Mouse (Mus musculus) adrenal gland, postnatal 25 days (tissue): ENCODE results near the gene Prkg1. TPM values are rescaled to one million over a fixed set of nuclear protein-coding genes. Genes with fewer than 3 reads are reported as not detected.
"Not testable (repeated sequence)": the region's sequence is repeated elsewhere in the genome, so short reads cannot be mapped to it uniquely, and the experiment has no call there.

Experiments
- DNase-seq: peaks from one replicate; pipeline ENCODE4 v3.0.0; 2021; ENCODE audit warnings: mixed read lengths
- total RNA-seq: library from RNA; stranded (reverse); gene quantifications from 2 replicates; pipeline ENCODE4 v1.2.3, GENCODE M21; 2021

Prkg1 gene
- total RNA-seq, 1 experiment from 2014 or later, result 7.7 TPM

DNA sequence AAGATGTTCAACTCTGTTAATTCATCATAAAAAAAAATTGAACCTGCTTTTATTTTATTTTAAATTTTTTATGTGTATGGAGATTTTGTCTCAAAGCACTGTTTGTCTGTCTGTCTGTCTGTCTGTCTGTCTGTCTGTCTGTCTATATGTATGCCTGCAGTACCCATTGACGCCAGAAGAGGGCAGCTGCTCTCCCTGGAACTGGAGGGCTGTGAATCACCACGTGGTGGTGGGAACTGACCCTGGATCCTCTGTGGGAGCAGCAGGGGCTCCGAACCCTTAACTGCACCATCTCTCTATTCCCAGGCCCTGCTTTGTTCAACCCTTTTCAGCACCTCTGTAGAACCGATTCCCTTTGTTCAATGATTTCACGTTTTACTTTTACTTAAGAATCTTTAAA, 338.7 kb downstream of the Prkg1 start:
- no peak for DNase-seq

DNA sequence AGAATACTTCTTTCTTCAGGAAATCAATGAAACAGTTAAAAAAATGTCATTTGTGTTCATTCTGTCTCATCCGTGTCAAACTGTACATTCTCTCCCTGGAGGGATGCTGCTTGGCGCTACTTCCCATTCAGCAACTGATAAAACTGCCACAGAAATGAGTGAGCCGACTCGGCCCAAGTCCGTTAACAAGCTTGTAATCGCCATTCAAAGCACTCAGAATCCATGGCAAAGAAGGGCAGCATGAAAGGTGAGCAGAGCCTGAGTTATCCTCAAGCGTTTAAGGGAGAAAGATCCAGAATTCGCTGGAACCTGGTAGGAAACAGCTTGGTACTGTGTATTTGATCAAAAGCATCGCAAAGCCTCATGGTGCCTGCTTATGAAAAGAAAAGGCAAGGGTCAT, 339.6 kb downstream of the Prkg1 start:
- DNase-seq, result no peak

DNA sequence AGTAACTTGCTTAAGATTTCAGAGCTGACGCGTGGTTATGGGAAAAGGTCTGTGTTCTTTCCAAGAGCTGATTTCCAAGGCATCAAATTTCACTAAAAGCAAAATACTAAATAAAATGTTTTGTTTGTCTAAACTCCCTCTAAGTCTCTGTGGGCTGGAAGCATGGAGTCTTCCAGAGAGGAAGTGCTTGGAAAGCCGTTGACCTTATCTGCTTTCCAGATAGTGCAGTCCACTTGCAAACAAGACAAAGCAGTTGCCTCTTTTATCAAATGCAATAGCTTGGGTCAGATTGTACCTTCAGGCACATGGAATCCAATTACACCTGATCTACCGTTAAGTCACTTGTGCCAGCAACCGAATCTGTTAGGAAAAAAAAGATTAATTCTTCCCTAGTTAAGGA, 340.5 kb downstream of the Prkg1 start:
- no peak for DNase-seq

DNA sequence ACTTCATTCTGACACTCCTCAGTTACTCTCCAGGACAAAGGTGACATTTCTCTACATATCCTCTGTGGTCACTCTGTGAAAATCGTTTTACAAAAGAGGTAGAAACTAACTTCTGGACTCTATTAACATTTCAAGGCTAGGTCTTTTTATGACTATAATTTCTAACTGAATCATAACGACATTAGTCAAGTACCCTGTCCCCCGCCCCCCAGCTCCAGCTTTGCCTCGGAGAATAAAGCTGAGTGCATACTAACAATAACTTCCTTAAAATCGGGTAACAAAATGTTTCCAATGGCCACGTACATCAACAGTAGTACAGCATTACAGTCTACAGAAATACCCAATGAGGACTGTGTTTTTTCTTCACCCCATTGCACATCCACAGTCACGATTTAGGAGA, 351.3 kb downstream of the Prkg1 start:
- DNase-seq, result peak; percentile 52

DNA sequence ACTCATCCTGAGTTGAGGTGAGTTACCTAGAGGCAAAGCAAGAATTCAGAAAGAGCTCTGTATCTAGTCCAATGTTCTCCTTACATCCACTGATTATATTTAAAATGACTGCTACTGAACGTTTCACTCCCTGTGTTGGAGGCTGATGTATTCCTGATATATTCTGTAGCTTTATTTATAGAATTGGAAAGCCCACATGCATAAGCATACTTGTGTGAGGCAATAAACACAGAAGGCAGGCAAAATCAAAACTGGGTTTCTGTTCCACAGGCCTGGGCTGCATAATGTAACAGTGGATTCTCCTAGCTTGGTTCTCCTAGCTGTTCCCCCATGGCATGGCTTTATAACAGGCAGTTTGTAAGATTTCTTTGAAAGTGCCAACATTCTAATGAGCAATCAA, 368.7 kb downstream of the Prkg1 start:
- DNase-seq, result no peak

DNA sequence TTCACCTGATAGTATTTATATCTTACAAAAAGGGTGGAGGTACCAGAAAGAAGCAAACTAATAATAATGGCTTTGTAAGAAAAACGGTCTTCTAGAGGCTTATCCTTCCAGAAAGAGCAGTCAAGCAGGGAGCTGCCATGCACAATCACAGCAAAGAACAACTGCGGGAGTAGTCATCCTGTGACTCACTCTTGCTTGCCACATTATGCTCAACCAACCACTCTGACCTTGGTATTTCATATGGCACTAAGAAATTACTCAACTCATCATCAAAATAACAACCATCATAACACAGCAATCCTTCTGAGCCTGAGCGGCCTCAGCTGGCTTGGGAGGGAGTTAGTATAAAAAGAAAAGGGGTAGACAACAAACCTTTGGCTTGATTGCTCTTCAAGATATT, 379.5 kb downstream of the Prkg1 start:
- peak; percentile 20 for DNase-seq

DNA sequence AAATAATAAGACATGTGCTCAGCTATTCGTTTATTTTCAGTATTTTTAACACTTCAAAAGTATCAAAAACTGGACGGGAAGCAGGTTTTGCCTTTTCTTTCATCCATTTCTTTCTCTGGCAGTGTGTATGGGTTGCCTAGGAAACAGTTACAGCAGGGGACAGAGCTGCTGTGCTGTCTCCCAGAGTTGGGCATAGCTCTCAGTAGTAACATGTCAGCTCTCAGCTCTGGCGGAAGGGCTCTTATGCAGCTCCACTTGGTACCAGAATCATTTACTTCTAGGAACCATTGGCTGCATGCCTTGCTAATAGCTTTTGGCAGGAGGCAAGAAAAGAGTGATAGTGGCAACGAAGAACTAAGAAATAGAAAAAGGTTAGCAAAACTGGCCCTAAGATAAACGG, 381.0 kb downstream of the Prkg1 start:
- no peak for DNase-seq

DNA sequence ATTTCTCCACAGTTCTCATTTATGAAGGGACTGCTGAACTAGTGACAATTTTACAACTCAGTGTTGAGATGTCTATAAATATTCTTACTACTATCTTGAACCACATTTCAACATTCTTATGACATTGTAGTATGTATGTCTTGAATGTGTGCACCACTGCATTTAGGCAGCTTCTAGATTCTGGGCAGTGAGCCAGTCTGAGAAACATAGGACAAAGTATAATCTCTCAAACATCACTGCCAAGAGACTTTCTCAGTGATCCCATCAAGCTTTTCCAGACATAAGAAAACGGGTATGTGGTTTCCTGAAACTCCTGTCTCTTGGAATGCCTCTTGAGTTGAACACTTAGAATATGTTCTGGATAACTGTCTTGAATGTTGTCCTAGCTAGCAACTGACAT, 394.7 kb downstream of the Prkg1 start:
- no peak for DNase-seq

DNA sequence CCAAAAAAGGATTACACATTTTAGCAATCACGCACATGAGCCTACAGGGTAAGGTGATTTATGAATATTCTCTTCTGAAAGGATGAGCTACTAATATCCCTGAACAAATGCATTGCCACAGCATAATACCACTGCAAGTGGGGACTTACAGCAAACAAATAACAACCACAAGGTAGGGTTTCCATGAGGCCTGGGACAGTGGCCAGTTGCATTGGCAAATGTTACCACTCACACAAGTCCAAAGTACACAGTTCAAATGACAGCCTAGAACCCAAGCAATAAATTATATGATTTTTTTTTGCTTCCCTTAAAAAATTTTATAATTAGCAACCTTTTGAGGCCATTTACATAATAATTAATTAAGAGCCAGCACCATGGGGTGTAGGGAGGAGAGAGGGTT, 395.7 kb downstream of the Prkg1 start:
- DNase-seq, result no peak

DNA sequence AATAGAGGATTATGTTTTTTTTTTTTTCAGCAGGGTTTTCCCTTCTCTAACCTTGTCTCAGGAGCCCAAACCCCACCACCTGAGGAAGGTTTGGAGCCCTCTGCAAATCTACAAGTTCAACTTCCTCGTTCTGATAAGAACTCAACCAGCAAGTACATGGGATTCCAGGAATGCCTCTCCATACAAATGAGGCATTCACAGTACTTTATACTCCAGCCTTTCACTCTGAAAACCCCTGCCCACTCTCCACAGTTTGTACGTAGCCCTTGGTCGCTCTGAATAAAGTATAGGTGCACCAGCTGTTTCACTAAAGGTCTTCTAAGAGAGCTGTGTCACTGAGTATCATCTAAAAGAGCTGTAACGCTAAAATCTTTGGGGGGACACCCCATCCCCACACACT, 402.8 kb downstream of the Prkg1 start:
- no peak for DNase-seq

DNA sequence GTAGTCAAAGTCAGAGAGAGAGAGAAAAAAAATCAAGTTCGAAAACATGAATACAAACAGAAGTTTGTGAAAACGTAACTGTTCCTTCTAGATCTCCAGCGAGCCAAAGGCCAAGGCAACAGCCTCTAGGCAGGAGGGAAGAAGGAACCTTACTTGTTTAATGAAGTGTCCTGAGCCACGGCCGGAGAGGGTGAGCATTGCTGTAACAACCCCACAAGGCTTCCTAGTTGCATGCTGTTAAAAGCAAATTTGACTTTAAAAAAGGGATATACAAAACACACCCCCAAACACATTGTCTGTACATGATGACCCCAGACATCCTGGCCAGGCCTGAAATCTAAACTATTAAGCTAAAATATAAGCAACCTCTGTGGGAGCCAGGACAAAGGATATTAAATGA, 403.3 kb downstream of the Prkg1 start:
- DNase-seq, result no peak

DNA sequence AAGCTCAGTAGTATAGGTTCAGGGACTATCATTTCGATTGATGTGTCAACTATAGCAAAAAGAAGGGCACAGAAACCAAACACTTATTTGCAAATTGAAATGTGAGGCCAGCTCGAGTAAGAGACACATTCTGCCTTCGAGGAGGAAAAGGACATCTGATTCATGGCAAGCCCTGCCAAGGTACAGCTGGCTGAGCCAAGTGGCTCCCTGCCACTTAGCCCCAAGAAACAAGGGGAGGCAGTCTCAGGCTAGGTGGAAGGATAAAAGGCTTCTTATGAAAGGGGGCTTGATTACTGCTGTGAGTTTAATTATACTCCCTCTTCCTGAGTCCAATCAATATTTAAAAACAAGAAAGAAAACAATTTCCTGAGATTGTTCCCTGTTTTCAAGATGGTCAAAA, 403.7 kb downstream of the Prkg1 start:
- DNase-seq, result peak; percentile 56

DNA sequence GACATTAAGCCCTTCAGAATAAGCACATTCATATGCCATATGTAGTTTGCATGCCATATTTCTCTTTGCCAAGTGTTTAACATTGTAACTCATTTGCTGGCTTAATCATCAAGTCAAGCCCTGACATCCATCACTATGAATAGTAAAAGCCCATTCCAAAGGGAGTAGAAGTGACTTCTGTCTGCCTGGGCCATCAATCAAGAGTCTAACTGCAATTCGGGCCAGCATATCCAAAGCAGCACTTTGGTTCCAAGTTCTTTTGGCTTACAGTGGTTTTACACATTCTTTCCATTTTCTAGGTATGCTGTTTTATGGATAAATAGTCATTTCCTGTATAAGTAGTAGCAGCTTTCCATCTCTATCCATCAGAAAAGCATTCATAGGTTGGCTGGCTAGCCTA, 409.9 kb downstream of the Prkg1 start:
- no peak for DNase-seq

DNA sequence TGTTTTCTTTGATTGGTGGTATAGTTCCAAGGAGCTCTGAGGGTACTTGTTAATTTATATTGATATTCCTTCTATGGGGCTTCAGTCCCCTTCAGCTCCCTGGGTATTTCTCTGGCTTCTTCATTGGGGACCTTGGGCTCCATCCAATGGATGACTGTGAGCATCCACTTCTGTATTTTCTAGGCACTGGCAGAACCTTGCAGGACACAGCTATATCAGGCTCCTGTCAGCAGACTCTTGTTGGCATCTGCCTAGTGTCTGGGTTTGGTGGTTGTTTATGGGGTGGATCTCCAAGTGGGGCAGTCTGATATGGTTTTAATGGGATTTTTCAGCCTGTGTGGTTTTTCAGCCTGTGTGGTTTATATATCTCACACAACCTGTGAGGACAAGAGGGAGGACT, 412.0 kb downstream of the Prkg1 start:
- DNase-seq, result not testable (repeated sequence)

DNA sequence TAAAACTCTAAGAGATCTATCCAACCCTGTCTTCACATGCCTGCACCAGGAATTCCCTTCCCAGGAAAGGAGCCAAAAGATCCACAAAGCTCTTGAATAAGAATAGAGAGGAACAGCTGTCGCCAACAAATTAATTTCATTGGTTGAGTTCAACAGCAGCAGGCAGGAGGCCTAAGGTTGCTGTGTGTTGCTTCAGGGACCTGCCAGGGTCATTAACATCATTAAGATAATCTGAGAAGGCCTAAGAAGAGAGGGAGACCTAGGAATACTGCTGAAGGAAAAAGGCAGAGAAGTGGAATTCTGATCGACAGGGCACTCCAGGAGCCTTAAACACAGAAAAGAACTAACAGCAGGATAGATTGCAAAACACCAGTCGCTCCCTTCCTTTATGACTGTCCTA, 413.0 kb downstream of the Prkg1 start:
- no peak for DNase-seq

DNA sequence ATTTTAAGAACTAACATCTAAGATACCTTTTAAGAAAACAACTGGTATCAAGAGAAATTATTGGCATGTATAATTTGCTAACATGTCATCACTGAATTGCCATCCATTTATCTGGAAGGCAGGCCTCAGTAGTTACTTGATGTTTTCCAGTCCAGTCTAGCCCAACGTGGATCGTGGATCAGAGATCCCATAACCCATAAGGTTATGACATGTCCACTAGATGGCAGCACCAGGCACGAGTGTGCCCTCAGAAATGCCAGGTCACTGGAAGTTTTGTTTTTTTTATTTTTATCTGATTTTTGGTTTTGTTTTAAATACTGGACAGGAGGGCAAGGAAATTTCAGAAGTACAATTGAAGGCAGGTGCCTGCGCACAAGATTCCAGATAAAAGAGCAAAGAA, 422.7 kb downstream of the Prkg1 start:
- DNase-seq, result peak; percentile 59

DNA sequence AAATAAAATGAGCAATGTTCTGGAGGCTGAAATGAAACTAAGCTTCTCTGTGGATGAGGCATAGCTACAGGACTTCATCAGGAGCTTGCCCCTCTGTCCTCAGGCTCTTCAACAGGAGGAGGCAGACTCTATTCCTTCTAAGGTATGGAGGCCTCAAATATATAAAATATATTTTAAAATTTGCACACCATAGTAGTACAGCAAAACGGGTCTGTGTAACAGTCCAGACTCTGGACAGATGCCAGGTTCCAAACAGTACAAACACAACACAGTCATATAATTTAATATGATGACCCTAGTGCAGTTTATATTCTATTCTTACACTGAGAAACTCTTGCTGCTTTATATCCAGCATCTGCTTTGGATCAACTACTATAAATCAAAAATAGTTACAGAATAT, 423.9 kb downstream of the Prkg1 start:
- DNase-seq, result no peak

DNA sequence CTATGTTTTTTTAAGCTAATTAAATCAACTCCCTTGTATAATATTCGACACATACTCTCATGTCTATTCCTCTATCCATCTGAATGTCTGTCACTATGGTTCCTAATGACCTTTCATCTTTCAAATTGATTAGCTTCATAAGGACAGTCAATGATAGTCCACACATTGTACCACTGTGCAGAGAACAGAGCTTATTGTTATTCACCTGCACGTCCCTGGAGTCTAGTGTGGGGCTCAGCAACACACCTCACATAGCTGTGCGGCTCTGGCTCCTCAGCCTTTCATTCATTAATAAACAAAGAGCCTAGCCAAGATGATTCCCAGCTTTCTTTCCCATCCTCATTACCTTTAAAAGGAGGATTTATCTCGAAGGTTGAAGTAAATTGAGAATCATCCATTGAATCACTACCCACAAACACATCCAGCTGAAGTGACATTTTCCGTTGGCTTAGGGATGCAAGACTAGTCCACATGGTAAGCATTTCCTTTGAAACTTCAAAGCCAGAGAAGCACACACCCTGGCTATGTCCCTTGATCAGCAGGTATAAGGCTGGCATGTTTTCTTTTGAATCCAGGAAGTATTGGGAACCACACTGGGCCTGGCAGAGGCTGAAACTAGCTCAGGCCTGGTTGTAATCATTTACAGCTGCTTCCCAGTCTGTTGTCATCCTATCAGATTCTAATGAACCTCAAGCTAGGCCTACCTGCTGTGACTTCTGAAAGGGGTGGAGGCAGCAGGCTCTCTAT, 426.3 kb downstream of the Prkg1 start:
- no peak for DNase-seq

DNA sequence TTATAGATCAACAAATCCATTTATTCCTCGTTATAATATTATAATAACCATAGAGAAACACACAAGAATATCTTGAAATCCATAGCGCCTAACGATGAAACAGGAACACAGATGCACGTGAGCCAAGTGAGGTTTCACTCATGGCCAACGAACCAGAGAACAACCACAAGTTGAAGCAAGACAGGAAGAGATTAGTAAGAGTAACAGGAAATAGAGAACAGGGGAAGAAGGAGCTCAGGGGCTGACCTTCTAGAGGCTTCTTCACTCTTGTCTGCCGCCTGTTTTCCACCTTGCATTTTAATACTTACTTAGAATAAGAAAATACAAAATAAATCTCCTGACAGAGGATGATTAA, 427.0 kb downstream of the Prkg1 start:
- DNase-seq, result no peak

DNA sequence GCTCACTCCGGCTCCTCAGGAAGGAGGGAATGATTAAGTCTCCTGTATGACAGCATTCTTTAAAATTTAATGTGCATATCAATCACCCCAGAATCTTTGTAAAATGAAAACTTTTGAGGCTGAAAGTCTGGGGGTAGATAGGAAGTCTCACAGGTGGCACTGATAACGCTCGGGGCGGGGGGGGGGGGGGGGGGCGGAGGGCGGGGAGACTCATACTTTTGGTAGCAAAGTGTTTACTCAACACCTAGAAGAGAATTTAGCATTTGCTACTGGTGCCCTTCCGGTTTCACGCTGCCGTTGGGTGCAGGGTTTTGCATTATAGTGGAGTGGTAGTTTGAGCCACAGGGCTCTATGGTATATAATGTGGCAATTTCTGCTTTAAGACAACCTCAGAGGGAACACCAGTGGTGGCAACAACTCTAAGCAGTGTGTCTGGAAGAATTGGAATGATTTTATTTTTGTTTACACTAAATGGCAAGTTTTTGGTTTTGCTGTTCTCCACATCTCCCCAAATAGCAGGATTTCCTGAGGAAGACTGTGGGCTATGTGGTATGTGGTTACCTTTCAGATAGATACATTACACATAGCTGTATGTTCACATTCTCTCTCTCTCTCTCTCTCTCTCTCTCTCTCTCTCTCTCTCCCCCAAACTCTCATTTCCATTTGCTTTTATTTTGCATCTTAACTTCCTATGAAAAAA, 427.5 kb downstream of the Prkg1 start:
- DNase-seq, result no peak

DNA sequence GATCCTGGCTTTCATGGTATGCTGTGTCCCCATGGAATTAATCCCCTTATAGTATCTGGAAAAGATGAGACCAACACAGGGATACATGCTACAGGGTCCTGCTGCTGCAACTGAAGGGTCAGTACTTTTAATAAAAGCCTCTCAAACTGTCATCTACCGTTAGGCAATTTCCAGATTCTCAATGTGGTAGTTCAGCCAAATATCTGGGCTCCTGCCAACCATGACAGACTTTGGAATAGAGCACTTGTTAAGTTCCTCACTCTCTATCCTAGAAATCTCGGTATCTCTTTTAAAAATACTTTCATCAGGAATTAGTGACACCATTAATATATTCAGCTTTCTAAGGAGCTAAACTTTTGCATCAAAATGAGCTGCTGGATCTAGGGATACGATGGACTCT, 428.5 kb downstream of the Prkg1 start:
- no peak for DNase-seq

DNA sequence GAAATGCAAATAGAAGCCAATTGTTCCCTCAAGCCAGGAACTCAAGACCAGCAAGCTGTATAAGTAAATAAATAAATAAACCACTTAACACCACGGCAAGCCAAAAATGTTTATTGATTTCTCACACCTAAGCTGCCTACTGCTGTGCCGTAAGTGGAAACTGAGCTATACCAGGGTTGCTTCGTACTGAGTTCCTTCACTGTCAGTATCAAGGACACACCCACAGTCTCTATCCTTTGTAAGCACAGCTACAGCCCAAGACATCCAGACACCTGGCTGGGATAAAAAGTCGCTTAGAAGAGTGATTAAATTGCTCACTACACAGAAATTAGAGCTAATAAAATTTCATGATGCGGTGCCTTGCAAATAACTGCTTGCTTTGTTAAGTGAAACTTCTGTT, 434.9 kb downstream of the Prkg1 start:
- no peak for DNase-seq

DNA sequence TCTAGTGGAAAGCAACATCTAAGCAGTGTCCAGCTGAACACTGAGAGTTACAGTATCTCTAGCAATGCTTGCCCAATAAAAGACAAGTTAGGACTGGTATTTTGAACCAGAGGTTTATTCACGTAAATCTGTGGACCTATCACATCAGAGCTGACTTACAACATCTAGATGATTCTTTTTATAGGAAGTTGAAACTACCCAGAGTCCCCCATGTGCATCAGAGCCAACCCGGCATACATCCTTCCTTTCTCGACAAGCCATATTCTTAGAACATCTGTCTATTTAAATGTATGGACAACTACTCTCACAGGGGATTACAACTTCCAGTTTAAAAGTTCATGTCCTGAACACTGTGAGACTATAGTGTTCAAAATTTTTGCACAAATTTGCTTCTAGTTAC, 460.1 kb downstream of the Prkg1 start:
- no peak for DNase-seq

DNA sequence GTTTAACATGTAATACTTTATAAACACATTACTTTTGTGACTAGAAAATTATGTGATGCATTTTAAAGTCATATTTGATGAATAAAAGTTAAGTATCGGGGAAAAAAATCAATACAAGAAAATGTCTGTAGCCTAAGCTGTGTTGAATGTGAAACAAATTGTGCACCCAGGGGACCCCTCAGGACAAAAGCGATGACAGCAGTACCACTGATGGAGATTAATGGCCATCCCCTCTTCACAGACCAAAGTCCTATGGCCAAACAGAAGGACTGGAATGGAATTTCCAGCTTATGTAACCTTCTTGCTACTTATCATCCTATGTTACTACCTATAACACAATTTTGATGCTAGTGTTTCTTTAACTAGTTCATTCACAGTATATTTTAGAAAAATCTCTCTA, 473.6 kb downstream of the Prkg1 start:
- DNase-seq, result no peak
